Mouse (Mus musculus) kidney, adult 8-10 months (tissue): ENCODE data around the gene A930033H14Rik.

Experiments used
- DNase-seq, 2 experiments: peaks; one replicate each; pipeline ENCODE4 v3.0.0; 2022

A930033H14Rik gene

DNA sequence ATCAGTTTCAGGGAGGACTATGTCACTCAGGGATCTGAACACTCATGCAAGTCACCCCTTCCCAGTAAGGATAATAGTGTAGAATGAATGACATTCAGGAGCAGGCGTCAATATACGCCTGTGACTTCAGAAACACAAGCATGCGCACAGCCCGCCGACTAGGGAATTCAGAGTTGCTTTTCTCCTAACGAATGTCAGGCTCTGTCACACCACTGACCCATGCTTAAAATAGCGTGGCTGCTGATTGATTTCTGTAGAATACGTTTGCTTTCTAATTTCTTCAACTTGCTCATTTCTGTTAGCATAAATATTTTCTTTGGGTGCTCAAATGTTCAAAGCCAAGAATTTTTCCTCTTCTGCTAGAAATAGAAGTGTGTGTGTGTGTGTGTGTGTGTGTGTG is 13.1 kb upstream of the A930033H14Rik start:
- no peak for DNase-seq

DNA sequence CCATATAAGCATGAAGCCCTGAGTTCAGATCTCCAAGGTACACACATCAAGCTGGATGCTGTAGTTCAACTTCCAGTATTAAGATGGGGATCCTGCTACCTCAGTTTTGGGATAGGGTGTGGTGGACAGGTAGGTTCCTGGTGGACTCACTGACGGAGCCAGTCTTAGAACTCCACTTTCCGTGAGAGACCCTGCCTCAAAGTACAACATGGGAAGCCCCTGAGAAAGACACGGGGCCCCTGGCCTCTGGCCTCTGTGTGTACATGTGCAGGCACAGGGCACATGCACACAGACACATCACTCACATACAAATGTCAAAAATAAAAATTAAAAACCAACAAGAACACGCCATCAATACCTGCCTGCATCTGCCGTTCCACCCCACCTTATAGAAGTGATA is 12.6 kb upstream of the A930033H14Rik start:
- DNase-seq: no peak

DNA sequence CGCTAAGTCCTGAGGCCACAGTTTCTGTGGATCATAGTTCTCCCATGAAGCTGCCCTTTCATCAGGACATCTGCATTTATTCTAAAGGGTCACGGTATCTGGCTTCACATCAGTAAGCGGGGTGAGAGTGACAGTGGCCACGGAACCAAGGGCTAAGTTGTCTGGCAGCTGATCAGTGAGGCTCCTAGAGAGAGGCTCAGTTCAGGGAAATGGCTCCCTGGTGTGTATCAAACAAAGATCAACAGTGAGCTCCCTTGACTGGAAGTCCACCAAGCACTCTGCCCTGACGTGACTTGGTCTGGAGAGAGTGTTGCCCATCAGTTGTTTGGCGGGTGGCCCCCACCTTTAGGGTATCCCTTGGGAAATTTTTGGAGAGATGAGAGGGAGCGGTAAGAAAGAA is 11.4 kb upstream of the A930033H14Rik start:
- no peak for DNase-seq

DNA sequence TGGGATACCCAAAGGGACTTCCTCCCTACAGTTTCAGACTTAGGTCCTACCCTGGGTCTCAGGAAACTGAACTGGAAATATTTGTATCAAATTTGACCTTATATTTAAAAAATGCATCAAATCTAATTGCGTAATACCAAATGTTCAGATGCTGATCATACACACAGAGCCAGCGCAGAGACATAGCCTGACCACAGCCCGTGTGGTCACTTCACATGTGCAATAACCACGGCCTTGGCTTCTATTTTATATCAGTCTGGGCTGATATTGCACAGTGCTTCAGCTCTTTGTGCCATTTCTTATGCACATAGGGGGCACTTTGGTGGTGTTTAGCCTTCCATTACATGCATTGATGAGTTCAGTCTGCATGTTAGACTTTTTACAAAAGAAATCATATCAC is 10.3 kb upstream of the A930033H14Rik start:
- no peak for DNase-seq

DNA sequence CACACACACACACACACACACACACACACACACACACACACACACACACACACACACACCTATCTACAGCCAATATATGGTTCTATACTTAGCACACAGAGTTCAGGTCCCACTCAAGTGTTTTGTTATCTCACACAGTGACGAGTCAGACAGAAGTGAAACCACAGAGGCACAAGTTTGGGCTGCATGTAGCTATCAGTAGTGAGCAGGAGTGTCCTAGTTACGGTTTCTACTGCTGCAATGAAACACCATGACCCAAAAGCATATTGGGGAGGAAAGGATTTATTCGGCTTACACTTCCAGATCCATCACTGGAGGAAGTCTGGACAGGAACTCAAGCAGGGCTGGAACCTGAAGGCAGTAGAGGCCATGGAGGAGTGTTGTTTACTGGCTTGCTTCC is 9.1 kb upstream of the A930033H14Rik start:
- no peak for DNase-seq

DNA sequence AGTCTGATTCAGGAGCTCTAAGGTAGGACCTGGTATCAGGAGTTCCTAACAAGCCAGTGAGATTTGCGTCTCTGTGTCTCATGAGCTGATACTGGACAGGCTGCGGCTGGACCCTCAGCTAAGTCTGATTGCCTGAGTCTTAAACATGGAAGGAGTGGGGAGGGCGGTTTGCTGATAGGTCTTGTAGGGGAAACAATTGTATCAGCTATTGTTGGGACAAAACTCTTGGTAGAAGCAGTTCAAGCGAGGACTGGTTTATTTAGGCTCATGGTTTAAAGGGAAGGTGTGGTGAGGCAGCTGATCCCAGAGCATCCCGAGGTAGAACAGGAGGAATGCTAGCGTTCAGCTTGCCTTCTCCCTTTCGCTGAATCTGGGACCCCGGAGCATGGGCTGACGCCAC is 8.2 kb upstream of the A930033H14Rik start:
- DNase-seq: no peak

DNA sequence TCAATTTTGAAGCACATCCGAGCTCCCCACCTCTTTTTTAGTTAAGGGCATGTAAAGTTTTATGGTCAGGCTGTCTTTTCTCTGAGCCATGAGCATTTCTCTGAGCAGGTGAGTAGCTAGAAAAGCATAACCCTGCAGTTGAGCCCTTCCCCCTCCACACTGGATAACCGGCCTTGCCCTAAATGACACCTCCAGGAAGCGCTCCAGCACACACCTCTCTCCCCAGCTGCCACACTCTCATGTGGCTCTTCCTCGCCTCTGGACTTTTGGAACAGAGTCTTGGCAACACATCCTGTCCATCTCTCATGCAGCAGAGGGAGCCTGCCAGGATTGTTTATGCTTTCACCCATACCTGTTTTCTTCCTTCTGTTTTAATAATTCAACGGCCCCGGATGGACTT is 7.4 kb upstream of the A930033H14Rik start:
- peak; percentile 80 to 89 for DNase-seq

DNA sequence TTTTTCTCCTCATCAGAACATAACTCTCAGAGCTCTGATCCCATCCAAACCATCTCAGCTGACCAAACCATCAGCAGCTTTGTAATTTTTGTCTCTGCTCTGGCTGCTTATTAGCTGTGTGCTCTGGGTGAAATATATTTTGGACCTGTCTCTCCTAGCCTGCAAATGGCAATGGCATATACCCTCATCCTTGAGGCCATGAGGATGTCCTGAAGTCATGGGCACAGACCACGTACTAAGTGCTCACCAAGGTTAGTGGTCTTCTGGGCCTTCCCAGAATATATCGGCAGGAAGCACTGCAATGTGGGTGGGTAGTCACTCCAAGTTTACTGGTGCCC is 6.4 kb upstream of the A930033H14Rik start:
- no peak for DNase-seq

DNA sequence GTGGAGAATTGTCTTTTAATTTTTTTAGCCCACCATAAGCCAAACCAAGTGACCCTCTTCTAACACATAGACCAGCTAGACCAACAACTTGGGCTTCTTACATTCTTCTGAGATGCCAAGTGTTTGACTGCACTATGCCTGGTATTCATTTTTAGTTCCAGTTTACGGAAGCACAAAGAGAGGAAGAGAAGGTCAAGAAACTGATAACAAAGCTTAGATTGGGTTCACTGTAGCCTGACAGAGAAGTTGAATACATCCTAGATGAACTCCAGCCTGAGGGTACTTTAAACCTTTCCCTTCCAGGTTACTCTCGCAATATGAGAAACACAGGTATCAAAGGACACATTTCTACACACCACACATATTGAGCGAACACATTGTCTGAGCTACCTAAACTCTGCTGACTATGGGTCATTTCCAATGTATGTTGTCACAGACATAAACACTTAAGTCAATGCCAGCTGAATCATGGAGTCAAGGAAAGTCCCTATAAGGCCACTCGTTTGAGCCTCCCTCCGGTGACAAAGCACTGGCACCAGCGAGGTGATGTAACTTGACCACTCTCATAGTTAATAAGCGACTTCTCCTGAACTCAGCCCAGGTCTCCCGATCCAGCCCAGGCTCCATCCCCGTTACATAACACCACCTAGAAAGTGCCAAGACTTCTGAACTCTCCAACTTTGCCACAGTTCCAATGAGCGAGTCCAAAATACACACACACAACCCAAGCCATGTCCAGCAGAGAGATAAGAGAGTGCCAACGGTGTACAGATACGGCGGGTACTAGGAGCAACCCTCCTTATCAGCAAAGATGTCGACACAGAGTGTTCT is 5.8 kb upstream of the A930033H14Rik start:
- peak; percentile 86 to 94 for DNase-seq

DNA sequence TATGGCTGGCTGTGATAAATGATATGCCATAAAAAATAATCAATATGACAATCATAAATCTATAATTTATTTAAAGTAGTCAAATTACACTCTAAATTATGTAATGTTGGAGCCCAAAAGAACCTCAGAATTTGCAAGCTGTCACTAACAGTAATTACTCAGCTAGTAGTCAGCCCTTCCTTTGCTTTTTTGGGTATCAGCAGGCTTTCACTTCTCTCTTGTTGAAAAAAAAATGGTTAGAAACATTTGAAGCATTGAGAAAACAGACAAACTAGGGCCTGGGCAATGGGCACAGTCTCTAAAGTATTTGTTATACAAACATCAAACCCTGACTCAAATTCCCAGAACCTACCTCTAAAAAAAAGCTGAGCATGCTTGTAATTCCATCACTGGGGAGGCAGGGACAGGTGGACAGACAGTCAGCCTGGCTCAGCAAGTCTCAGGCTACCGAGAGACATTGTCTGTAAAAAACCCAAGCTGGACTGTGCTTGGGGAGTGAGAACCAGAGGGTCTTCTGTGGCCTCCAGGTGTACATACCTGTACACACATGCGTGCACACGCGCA is 4.3 kb upstream of the A930033H14Rik start:
- no peak for DNase-seq

DNA sequence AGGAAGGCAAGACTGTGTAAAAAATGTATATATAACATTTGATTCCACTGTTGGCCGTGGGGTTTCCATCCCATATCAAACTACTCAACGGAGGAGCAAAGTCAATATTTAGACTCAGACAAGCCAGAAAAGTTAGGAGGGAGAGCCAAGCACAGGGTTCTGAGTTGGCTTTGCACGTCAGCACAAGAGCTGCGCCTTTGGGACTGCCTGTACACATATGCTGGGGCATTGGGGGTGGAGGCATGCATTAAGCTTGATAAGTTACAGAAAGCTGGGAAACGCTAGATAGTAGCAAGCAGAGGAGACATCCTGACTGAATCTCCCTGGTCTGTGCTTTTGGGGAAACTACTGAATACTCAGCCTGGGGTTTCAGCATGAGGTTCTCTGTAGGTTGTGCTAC is 1.1 kb upstream of the A930033H14Rik start:
- no peak for DNase-seq

DNA sequence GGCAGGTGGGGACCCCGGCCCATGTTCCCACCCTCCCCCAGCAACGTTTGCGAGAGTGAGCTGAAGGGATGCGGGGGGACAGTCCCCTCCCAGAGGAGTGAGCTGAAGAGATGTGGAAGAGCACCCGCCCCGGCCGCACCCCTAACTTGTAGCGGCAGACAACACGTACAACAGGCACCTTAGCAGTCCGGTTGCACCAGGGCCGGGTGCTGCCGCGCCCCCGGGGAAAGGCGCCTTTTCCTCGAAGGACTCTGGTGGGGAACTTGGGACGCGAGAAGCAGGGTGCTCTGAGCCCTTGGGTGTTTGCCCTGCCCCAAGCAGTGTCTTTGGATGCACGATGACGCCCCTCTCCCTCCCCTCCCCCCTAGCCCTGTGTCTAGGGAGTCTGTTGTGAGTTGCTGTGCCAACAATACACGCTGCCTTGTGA is 566 bp upstream of the A930033H14Rik start:
- no peak for DNase-seq

DNA sequence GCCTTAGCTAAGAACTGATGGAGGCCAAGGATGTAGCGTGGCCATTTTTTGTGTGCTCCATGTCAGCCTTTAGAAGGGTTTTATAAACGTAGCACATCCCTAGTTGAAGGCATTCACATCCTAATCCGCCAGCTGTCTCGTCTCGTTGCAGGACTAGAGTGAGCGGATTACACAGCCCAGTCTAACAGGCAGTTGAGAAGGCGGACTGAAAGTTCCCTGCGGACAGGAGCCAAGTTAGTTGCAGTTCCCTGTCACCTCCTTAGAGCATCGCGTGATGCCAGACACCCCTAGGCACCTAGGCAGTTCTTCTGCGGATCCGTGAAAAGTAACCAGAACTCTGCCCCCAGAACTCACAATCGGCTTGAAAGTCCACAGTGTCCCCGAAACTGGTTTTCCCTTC is 922 bp downstream of the A930033H14Rik start:
- DNase-seq: peak in 1 of 2 experiments; percentile 33

DNA sequence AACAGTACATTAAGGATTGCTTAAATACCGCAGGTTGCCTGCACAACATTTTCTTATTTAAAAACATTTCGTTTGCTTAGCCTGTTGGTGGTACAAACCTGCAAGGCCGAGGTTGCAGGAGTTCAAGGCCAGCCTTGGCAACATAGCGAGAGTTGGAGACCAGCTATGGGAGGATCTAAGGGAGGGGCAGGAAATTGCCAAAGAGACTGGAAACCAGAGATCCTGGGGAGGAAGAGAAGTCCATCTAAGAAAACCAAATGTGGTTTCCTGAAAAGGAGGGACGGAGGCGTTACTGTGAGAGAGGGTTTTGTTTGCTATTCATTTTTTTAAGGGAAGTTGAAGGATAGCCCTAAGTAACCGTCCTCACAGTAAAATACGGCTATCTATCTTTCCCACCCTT is 1.3 kb downstream of the A930033H14Rik start:
- no peak for DNase-seq

DNA sequence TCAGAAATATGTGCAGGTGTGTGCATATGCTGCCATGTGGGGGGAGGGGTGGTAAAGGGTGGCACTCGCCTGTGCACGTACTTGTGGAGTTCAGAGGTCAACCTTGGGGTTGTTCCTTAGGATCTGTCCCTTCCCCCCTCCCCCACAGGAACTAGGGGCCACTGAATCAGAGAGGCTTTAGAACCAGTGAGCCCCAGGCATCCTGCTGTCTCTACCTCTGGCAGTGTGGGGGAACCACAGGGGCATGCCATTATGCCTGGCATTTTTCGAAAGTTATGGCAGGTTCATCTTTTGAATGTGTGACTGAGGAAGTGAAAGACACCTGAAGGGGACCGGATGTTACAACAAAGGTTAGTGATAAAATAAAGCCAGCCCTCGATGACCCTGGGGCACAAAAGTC is 2.2 kb downstream of the A930033H14Rik start:
- DNase-seq: no peak

DNA sequence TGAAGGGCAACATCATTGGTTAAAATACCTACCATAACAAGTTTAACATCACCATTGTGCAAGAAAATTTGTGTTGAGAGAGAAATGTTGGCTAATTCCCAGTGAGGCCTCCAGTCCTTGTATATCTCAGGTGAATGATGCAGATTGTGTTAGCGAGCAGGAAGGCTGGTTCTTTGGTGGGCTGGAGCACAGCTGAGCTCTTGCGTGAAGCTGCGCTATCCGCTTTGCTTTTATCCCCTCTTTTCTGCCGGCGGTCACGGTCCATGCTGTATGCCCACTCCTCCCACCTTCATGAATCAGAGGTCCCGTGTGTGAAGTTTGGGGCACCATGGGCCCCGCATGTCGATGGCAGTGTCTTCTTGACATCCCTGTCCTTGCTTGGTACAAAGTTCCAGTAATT is 2.9 kb downstream of the A930033H14Rik start:
- no peak for DNase-seq

DNA sequence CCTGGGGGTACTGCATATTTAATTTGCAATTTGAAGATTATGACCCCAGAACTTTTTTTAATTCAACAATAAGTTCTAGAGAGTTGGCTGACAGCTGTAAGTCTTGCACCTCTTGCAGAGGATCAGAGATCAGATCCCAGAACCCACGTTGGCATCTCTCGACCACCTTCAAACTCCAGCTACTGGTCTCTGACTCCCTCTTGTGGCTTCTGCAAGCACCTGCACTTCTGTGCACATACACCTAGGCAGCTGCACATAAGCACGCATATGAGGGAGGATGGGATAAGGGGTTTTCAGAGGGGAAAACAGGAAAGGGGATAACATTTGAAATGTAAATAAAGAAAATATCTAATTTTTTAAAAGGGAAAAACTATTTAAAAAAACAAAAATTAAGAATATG is 4.2 kb downstream of the A930033H14Rik start:
- DNase-seq: no peak

DNA sequence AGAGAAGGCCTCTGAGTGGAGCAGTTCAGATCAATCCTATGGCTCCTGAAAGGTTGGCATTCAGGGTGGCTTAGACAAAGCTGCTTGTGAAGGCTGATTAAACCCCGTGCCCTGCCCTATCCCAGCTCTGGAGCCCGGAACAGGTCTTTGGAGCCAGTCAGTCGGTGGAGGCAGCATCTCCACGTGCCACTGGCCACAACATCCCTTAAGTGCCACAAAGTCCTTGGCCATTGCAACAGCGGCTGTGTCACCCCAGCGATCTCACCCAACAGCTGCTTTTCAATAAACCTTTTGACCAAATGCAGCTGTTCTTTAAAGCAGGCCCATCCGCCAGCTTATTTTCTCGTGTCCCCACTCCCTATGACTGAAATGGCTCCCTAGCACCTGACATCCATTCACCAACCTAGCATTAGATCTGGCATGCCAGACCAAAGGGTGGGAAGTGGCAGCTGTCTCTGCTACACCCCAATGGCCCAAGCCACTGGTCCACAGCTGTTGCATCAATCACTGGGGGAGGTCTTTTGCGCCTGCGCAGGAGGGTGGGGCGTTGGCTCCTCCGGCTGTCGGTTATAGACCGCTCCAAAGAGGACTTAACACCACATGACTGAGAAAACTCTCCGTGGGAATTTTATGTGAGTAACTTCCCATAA is 4.8 kb downstream of the A930033H14Rik start:
- no peak for DNase-seq

DNA sequence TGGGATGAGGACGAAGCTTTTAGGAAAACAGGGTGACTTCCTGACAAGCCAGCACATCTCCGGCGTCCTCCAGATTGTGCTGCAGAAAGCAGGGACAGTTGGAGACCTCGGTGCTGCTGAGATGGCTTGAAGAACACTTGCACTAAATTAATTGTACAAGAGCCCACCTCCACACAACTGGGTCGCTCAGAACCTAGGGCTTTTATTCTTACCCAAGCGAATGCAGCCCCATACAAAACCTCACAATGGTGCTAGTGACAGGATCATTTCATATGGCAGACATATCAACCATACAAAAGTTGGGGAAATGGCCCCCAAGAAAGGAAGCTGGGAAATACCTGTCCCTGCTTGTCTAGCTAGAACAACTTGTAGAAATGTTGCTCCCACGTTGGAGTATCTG is 5.4 kb downstream of the A930033H14Rik start:
- no peak for DNase-seq

DNA sequence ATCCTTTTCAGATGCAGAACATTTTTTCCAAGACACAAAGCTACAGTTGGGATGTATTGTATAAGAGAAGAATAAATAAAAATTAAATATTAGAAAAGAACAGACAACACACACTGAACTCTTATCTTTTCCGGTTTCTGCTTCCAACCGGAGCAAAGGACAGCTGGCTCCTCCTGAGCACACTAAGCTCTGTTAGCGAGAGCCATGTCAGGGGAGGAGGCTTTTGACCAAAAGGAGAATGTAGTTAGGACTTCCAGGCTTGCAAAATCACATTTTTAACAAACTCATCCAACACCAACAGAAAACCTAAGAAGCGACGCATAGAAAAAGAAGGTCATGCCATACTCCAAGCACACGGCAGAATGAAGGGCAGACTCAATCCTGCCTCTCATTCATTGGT is 6.8 kb downstream of the A930033H14Rik start:
- DNase-seq: no peak

DNA sequence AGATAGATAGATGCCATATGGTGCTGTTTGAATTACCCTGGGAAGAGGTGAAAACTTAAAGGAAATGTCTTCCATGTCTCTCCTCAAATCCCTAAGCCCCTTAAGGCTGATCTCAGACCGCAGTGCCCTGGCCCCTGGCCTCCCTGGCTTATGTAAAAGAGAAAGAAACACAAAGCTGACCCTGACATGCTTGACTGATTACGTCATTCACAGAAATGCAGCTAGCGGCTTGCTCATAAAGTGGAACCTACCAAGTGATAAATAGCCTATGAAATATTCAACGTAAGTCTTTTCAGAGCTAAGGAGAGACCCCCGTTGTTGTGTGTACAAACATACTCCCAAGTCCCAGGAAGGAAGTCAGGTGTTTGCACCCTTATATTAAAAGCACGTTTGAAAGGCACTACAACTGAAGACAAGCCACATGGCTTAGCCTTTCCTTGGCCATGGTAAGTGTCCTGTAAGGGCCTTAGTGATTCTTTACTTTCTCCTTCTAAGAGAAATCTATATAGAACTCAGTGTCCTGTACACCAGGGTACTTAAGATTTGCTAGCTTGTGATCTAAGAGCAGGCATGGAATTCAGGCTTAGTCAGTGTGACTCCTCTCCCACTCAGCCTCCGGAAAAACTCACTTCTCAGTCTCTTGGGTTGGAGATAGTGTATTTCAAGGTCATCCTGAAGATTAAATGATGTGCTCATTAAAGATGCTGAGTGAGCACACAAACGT is 8.1 kb downstream of the A930033H14Rik start:
- DNase-seq: no peak

DNA sequence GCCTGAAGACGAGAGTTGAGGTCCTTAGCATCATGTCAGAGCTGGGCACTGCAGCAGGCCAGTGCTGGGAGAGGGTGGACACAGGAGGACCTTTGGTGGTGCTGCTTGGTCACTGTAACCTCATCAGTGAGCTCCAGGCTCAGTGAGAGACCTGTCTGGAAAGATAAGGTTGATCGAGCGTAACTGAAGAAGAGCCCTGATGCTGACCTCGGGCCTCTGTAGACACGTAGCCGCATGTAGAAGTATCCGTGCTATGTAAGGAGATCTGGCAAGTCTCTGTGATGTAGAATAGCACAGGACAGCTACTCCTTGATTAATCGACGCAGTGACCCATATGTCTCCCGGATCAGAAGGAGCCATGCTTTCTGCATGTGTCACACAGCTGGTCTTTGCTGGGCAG is 19.2 kb downstream of the A930033H14Rik start:
- no peak for DNase-seq

DNA sequence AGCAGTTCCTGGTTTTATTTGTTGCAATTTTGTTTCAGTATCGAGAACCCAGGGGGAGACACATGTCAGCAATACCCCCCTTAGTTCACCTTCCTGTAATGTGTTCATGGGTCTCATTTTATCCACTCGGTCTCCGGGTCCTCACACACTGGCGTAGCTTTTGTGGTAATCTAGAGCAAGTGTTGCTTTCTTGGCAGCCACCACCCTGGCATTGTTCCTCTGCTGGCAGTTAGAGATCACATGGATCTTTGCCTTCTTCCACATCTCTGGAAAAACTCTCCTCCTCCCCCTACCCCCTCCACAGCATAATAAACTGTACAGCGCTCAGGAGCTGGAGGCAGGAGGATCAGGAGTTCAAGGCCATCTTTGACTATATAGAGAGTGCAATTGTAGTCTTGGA is 20.6 kb downstream of the A930033H14Rik start:
- DNase-seq: no peak
